Mouse (Mus musculus): ENCODE measurements around the gene Elmo1. TPM values are rescaled to one million over a fixed set of nuclear protein-coding genes. Genes with fewer than 3 reads are reported as not detected.

Elmo1 gene
- total RNA-seq, 4 experiments from 2014 or later: 10.9 to 15.1 (median 13.8) TPM

GRCm38 (mm10) chr13:20539631-20540030 is 449.2 kb downstream of the Elmo1 start:
- DNase-seq: no peak

- DNase-seq: no peak
Measured at GRCm38 (mm10) chr13:20546568-20547204, 456.3 kb downstream of the Elmo1 start.

GRCm38 (mm10) chr13:20549983-20550382 is 459.6 kb downstream of the Elmo1 start:
- no peak for DNase-seq

GRCm38 (mm10) chr13:20551559-20551958 is 461.2 kb downstream of the Elmo1 start:
- no peak for DNase-seq

- no peak for DNase-seq
Measured at GRCm38 (mm10) chr13:20555853-20556452, 465.6 kb downstream of the Elmo1 start.

- DNase-seq: no peak
Measured at GRCm38 (mm10) chr13:20556739-20557138, 466.3 kb downstream of the Elmo1 start.

GRCm38 (mm10) chr13:20557156-20557555 is 466.8 kb downstream of the Elmo1 start:
- no peak for DNase-seq

GRCm38 (mm10) chr13:20558376-20558775 is 468.0 kb downstream of the Elmo1 start:
- DNase-seq: no peak

GRCm38 (mm10) chr13:20564414-20564813 is 474.0 kb downstream of the Elmo1 start:
- DNase-seq: no peak

GRCm38 (mm10) chr13:20575186-20575585 is 484.8 kb downstream of the Elmo1 start:
- no peak for DNase-seq

GRCm38 (mm10) chr13:20585868-20586267 is 495.5 kb downstream of the Elmo1 start:
- DNase-seq: no peak

GRCm38 (mm10) chr13:20586462-20586861 is 496.1 kb downstream of the Elmo1 start:
- no peak for DNase-seq

GRCm38 (mm10) chr13:20590983-20591382 is 500.6 kb downstream of the Elmo1 start:
- DNase-seq: no peak

GRCm38 (mm10) chr13:20597307-20597706 is 506.9 kb downstream of the Elmo1 start:
- DNase-seq: no peak

GRCm38 (mm10) chr13:20598618-20599017 is 508.2 kb downstream of the Elmo1 start:
- DNase-seq: no peak

- no peak for DNase-seq
Measured at GRCm38 (mm10) chr13:20600246-20600645, 509.9 kb downstream of the Elmo1 start.

- no peak for DNase-seq
Measured at GRCm38 (mm10) chr13:20601421-20601820, 511.0 kb downstream of the Elmo1 start.

GRCm38 (mm10) chr13:20606891-20607290 is 516.5 kb downstream of the Elmo1 start:
- no peak for DNase-seq

GRCm38 (mm10) chr13:20609003-20609688 is 518.8 kb downstream of the Elmo1 start:
- no peak for DNase-seq

- no peak for DNase-seq
Measured at GRCm38 (mm10) chr13:20615596-20616469, 525.4 kb downstream of the Elmo1 start.

- DNase-seq: no peak
Measured at GRCm38 (mm10) chr13:20619946-20620345, 529.5 kb downstream of the Elmo1 start.

GRCm38 (mm10) chr13:20623071-20623850 is 532.9 kb downstream of the Elmo1 start:
- no peak for DNase-seq

All from adrenal gland, adult 8-10 months (tissue).